Mouse (Mus musculus) mature B cell (primary cell): Measurements from ENCODE around the gene Abcg1.

Source experiments
- in situ Hi-C: fragments of 300-500 bp; cut with MboI; formaldehyde crosslinking; loops from 2 replicates; pipeline ENCODE4 v1.14.3; 2019

The Abcg1 gene

GRCm38 (mm10) chr17:31129452-31129851, 72.0 kb downstream of the Abcg1 start, which contains the start of gene Tff3:
Gene Tff3 (minus strand): TSS chr17:31129646.
- in situ Hi-C loops: no loop called here

DNA sequence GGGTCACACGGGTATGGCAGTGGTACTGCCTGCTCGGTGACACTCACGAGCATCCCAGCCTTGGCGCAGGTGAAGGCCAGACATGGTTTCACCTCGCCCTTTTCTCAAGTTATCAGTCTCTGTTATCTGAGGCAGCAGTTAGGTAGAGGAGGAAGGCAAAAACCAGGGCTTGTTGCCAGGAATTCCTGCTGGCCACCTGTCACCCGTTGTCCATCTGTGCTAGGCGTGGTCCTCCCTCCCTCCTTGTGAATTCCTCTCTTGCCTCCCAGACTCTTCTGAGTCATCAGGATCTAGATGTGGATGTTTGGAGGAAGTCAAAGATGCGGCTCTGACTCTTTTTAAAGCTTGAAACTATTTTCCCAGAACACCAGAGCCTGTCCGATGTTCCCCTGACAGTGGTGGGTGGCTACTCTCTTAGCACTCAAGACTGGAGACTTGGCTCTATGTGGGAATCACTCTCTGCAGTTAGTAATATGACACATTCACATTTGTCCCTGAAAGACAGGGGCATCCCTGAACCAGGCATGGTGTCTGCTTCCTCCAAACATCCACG, 73.9 kb downstream of the Abcg1 start:
- in situ Hi-C loops: loop anchor here (10.0 kb wide), 1 partner anchor 103 kb away; no protein-coding TSS in a partner anchor

GRCm38 (mm10) chr17:31133776-31134175, 76.3 kb downstream of the Abcg1 start:
- in situ Hi-C loops: loop anchor here (10.0 kb wide), 1 partner anchor 101 kb away; no protein-coding TSS in a partner anchor

DNA sequence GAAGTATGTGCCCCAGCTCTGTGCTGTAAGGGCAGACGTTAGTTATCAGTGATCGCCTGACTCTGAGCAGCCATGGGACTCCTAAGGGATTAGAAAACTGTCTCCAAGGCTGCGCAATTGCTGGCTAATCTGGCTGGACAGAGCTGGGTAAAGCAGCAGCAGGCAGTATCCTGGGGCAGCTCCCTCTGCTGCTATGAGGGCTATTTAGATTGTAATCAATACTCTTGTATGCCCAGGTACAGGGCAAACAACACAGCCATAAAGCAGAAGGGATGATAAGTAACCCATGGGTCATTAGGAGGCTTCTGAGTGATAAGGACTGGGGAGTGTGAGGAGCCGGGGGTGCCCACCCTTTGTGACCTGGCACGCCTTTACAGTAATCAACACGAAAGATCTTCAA, 77.4 kb downstream of the Abcg1 start:
- in situ Hi-C loops: loop anchor here (10.0 kb wide), 1 partner anchor 100 kb away; no protein-coding TSS in a partner anchor

DNA sequence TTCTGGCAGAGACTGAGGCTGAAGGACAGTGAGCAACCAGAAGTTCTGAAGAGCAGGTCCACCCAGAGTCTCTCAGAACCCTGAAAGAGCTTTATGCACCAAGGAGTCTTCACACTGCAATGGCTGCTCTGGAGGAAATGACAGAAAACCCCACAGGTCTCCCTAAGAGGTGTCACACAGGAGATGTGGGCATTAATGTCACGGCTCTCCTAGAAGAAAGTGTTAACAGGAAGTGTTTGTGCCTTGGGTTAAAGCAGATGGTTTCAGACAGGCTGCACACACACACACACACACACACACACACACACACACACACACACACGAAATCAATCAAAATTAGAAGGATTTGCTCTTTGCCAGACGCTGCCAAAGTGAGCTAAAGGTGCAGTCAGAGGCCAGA, 78.8 kb downstream of the Abcg1 start:
- in situ Hi-C loops: loop anchor here (10.0 kb wide), 1 partner anchor 99 kb away; no protein-coding TSS in a partner anchor

- in situ Hi-C loops: loop anchor here (10.0 kb wide), 1 partner anchor 98 kb away; no protein-coding TSS in a partner anchor
Observed at GRCm38 (mm10) chr17:31136821-31137220, 79.3 kb downstream of the Abcg1 start.

DNA sequence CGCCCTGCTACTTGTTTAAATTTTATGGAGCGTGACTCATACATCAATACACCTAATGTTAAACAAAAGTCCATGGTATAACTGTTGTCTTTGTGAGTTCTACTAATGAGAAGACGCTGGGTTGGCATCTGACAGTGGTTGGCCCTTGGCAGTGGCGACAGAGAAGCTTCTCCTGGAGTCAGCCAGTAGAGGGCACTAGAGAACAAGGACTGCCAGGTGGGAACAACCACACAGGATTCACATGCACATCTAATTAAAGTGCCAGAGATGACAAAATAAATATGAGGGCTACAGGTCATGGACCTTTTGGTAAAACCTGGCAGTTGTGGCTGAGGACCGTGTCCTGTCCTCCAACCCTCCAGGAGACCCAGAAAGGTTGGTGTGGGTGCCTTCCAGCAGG, 80.9 kb downstream of the Abcg1 start:
- in situ Hi-C loops: loop anchor here (10.0 kb wide), 1 partner anchor 96 kb away; no protein-coding TSS in a partner anchor

DNA sequence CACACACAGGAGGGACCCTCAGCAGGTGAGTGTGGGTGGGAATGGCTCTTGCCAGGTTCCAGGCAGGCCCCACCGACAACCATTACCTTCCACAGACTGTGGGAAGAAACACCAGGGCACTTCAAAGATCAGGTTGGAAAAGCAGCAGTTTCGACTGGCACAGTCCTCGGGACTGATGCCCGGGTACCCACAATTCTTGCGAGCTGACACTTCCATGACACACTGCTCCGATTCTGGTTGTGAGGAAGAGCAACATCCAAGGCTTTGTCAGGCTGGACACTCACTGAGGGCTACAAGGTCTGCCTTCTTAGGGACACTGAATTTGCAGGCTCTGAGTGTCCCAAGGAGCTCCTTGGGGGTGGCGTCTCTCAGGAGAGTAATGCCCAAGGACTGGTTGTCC, 84.6 kb downstream of the Abcg1 start:
- in situ Hi-C loops: no loop called here

- in situ Hi-C loops: no loop called here
Observed at GRCm38 (mm10) chr17:31144040-31145037, 86.9 kb downstream of the Abcg1 start, which contains the start of gene Tff2. Gene Tff2 (minus strand): TSS chr17:31144282.

GRCm38 (mm10) chr17:31145998-31146397, 88.5 kb downstream of the Abcg1 start:
- in situ Hi-C loops: no loop called here

DNA sequence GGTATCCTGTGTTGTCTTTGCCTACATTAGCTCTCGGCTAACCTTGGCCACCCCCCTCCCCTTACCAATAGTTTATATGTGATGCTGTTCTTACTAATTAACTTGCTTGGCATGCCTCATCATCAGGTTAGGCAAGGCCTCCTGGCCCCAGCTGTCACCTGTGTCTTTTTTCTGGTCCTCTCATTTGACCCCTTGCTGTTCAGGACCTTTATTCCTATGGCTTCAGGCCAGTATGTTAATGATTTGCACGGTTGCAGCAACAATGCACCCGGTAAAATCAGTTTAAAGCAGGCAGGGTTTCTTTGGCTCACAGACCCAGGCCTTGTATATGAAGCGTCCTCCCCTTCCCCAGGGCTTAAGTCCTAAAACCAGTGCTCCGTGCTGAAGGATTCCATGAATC, 95.0 kb downstream of the Abcg1 start:
- in situ Hi-C loops: no loop called here

GRCm38 (mm10) chr17:31152966-31153499, 95.6 kb downstream of the Abcg1 start:
- in situ Hi-C loops: no loop called here

- in situ Hi-C loops: no loop called here
Observed at GRCm38 (mm10) chr17:31153785-31154184, 96.3 kb downstream of the Abcg1 start.

- in situ Hi-C loops: no loop called here
Observed at GRCm38 (mm10) chr17:31157921-31158320, 100.4 kb downstream of the Abcg1 start.

GRCm38 (mm10) chr17:31160291-31160690, 102.8 kb downstream of the Abcg1 start:
- in situ Hi-C loops: no loop called here

DNA sequence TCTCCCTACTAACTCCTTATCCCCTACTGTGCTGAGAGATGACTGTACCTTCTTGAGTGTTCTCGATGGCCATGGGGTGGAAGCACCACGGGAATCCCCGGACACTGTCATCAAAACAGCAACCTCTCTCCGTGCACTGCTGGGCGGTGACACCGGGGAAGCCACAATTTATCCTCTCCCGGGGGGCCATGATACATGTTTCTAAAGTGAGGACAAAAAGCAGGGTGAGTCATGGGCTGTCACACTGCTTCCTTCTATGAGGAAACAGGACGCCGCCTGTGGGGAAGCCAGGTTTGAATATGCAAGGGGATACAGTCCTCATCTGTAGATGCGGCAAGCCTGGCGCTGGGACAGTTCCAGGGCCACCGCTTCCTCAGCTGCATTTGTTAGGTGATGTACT, 105.1 kb downstream of the Abcg1 start:
- in situ Hi-C loops: no loop called here

DNA sequence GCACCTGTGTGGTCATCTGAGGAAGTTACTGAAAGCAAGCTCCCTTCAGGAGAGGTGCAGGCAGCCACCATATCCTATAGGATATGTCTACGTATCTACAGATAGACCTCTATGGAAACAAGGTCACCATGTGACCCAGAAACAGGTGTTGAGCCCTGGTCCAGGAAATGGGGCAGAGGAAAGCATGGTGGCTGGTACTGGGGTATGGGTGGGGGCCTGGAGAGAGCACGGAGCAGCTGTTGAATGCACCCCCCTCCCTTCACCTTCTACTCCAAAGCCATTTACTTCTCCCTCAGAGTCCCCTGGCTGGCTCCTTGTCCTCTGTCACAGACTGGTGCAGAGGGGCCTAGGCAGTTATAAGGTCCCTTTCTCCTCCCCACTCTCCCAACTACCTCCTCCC, 106.3 kb downstream of the Abcg1 start:
- in situ Hi-C loops: no loop called here

GRCm38 (mm10) chr17:31165127-31165526, 107.7 kb downstream of the Abcg1 start, which contains the start of gene Tff1:
Gene Tff1 (minus strand): TSS chr17:31165277.
- in situ Hi-C loops: no loop called here
